Mouse (Mus musculus): Measurements from ENCODE around the gene Dhx57.
"Not testable (repeated sequence)": the region's sequence is repeated elsewhere in the genome, so short reads cannot be mapped to it uniquely, and the experiment has no call there.

DNA sequence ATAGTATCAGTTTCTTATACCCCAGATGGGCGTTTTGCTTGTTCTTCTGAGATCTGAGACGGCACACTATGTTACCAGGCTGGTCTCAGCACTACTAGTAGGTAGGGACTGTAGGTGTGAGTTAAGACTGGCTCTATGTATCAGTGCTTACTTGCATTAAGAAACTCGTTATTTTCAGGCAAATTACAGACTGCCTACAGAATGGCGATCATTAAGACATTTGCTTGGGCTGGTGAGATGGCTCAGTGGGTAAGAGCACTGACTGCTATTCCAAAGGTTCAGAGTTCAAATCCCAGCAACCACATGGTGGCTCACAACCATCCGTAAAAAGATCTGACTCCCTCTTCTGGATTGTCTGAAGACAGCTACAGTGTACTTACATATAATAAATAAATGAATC lies 65.1 kb downstream of the Dhx57 start:
- not testable (repeated sequence) for TF ChIP-seq CTCF, EP300 (IDR thresholded peaks at IDR 0.05; ENCODE audit: low read depth)

All from liver, postnatal 0 days (tissue).